Mouse (Mus musculus): ENCODE data around the gene Sdhb.

Sdhb gene

DNA sequence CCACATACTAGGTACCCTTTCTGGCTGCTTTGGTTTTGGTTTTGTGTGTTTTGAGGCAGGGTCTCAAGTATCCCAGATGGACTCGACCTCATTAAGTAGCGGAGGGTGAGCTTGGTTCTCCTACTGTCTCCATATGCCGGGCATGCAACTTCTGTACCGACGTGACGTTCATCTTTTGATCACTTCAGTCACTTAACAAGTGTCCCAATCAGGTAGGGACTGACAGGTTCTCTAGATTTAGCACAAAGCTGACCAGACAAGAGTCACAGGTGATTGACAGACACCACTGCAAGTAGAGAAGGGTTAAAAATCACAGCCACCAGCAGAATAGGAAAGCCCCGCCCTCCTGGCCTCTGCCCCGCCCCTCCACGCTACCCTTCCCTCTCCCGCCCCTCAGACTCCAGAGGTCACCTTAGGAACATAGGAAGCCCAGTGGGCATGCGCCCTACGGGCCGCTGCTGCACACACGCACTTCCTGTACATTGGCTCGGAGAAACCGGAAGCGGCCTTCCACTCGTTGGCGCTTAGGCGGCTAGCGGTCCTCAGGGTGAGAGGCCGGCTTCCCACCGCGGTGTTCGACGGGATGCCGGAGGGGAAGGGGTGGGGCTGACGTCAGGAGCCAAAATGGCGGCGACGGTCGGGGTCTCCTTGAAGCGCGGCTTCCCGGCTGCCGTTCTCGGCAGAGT is at the start of gene Sdhb:
Gene Sdhb, plus strand, starts transcription at position 423 of the 686 bp plus-strand sequence.
- peak; percentile 95 to 96 for DNase-seq (ENCODE audit: low spot score in 2 of 2)

DNA sequence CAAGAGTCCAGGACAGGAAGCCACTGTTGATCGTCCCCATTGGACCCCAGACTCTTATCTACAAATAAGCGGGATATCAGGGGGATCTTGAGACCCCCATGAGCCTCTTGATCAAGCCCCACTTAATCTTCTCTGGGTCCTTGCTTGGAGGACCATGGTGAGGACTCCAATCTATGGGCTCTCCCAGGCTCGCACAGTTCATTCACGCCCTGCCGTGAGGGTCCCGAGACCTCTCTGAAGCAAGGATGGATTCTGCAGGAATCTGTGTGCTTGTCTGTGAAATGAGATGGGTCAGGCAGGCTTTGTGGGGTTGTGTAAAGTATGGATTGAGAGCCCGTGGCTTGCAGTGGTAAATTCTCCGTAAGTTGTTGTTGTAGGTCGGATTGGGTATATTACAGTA is 49.6 kb upstream of the Sdhb start:
- peak in 1 of 2 experiments; percentile 51 for DNase-seq (ENCODE audit: low spot score in 2 of 2)

DNA sequence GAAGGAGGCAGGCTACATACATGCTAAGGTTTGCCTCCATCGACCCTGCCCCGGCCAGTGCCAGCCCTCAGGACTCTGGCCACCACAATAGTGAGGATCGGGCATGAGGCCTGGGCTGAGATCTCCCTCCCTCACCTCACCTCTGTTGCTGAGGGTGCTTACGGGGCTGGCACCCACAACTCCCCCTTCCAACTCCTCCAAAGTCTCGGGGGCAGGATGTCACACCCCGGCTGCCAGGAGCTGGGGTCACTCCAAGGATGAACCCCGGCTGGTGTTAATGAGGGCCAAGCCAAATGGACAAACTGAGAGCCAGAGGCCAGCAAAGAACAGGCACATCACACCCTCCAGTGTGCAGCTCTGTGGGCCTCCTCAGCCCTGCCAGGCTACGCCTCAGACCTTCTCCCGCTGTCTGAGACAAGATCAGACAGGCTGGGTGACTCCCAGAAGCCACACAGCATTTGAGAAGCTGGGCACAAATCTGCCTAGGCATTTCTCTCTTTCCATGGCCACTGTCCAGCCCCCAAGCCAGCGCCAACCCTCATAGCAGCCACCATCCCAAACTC is 48.7 kb upstream of the Sdhb start:
- peak in 1 of 2 experiments; percentile 54 for DNase-seq (ENCODE audit: low spot score in 2 of 2)

DNA sequence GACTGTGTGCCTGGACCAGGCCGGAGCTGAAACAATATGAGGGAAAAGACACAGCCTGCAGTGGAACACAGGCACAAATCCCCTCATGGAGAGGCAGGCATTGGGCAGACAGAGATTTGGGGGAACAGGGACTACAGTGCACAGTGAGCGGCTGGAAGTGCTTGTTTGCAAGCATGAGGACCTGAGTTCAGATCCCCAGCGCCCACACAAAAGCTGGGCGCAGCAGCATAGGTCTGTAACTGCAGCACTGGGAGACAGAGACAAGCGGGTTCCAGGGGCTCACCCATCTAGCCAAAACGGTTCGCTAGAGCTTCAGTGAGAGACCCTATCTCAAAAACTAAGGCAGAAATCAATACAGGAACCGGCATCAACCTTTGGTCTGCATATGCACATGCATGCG is 47.4 kb upstream of the Sdhb start:
- DNase-seq (ENCODE audit: low spot score in 2 of 2) = peak in 1 of 2 experiments; percentile 54

DNA sequence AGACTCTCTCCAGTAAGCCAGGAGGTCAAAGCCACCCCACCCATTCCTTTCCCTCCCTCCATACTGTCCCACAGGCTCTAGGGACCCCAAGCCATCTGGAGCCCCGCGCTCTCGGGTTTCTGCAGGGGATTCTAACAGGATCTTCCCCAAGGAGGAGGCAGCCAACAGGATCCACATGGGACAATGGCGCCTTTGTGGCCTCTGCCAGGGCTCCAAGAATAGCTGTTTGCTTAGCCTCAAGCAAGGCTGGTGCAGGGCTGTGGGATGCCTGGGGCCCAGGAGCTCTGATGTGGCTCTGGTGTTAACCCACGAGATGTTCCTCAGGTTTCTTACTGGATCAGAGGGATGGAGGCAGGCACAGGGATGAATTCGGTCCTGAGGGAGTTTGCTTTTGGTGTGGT is 46.3 kb upstream of the Sdhb start:
- DNase-seq (ENCODE audit: low spot score in 2 of 2) = peak in 1 of 2 experiments; percentile 53

DNA sequence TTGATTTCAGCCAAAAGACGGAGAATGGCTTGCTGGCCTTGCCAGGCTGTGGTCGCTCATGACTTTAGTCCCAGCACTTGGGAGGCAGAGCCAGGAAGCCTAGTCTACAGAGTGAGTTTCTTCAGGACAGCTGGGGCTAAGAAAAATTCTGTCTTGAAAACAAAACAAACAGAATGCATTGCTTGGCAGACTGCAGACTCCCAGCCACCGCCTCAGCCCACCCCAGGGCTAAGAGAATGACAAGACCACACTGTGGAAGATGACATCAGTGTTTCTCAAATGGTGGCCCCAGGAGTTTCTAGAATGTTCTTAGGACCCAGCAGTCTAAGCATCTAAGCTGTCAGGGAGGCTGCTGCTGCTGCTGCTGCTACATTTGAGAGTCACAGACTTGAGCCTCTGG is 45.8 kb upstream of the Sdhb start:
- DNase-seq (ENCODE audit: low spot score in 2 of 2) = no peak

DNA sequence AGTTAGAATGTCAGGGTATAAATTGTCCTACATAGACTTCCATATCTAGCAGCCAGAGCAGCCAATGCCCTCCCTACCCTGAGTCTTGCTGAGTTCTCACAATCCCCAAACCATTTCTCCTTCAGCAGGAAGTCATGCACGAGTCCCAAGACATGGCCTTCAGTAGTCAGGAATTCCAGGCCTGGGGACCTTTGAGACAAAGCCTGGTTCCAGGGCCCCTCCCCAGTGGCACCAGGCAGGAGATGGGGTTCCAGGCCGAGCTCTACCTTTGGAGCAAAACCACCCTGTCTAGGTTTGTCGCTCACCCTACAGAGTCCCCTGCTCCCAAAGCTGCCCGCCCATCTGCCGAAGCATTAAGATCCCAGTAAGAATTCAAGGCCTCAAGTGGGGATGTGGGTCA is 44.7 kb upstream of the Sdhb start:
- peak in 1 of 2 experiments; percentile 50 for DNase-seq (ENCODE audit: low spot score in 2 of 2)

DNA sequence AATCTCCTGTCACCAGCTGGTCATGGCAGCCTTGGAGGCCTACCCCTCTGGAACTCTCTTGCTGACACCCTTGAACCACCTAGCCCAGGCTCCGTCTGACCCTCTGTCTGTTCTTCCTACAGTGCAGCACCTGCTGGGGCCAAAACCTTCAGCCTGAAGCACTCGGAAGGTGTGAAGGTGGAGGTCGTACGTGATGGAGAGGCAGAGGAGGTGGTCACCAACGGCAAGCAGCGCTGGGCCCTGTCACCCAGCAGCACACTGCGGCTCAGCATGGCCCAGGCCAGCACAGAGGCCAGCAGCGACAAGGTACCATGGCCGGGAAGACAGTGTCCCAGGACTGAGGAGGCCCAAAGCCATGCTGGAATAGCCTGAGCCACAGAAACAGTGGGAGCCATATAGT is 43.6 kb upstream of the Sdhb start:
- peak in 1 of 2 experiments; percentile 50 for DNase-seq (ENCODE audit: low spot score in 2 of 2)

DNA sequence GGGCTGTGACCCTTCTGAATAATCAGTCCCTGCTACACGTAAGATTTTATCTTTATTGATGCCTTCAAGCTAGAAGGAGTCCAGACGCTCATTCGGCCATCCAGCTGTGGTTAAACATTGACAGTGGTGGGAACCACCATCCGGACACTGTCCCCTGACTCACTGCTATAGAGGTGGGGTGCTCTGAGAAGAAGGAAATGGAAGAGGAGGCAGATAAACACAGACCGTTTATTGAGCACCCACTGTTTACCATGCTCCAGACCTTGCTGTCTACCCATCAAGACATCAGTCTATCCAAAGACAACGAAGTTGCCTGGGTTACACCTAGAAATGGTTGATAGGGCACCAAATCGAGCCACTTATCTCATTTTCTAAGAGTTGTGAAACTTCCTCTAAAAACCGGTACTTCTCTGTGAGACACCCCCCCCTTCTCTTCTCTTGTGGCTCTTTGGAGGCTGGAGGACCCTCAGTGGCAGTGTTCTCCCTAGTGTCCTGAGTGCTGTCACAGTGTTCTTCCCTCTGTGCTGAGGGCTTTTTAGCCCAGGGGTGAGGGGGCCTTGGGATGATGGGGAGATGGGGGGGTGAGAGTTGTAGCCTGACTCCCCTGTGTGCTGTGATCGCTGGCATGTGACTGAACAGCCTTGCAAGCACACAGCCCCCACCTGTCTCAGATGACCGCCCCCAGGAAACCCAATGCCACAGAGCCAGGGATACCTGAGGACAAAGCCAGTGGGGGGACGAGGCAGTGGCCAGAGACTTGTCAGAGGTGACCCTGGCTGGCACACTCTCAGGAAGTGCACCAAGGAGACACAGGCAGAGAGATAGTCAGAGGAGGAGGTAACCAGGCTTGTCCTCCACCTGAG is 40.8 kb upstream of the Sdhb start:
- DNase-seq (ENCODE audit: low spot score in 2 of 2) = no peak

DNA sequence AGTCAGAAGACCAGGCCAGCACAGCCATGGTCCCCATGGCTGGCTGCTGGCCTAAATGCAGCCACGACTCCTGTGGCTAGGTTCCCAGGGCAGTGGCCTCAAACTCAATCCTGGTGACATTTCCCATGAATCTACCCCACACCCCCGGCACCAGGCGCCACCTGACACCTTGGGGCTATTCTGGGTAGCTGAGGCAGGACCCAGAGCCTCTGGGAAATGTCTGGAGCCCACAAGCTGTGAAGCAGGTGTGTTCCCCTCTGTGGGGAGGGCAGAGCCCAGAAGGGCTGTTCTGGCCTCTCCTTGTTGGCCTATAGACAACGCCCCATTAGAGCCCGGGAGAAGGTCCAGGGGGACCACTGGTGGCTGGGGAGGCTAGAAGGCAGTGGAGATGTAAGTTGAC is 38.5 kb upstream of the Sdhb start:
- DNase-seq (ENCODE audit: low spot score in 2 of 2) = no peak

DNA sequence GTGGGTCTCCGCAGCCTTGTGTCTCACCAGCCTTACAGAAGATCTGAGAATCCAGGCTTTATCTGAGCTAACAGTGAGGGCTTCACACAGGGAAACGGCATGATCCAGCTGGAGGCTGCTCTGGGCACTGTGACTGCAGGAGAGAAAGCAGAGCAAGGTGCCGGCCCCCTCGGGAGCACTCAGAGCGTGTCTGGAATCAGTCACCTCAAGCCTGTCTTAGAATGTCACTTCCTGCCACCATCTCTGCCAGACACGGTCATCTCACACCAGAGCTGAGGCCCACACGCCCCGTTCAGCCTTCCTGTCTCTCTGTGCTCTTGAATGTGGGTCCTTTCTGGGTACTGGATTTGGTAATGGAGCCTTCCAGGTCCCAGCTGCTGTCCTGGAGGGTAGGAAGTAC is 35.4 kb upstream of the Sdhb start:
- DNase-seq (ENCODE audit: low spot score in 2 of 2) = no peak

DNA sequence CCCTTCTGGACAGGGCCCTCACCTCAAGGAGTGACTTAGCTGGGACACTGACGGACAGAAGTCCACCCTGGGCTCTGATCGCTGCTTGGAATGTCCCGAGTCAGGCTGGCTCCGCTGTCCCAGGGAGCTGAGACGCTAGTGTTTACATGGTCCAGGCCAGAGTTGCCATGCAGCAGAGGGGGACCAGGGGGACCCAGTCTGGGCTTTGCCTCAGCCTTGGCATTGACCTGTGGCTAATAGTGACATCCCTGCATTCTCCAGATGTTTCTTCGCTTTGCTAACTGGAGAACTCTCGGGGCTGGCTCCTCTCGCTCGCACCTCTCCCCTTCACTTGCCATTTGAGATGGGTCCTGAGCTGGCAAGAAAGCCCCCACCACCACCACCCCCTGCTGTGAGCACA is 32.7 kb upstream of the Sdhb start:
- DNase-seq (ENCODE audit: low spot score in 2 of 2) = no peak

DNA sequence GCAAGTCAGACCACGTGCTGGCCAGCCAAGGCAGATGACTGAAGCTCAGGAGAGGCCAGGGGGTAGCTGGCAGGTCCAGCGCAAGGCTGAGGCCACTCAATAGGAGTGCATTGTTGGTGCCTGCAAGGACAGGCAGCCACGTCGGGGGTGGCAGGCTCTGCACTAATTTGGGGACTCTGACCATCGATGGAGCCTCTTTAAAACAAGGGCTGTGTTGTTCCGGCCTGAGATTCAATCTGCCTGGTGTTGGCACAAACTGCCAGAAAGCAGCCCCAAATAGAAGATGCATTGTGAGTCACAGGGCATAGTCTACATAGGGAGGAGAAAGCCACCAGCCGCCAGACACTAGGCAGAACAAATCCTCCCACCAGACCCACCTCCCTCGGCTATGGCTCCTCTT is 31.3 kb upstream of the Sdhb start:
- DNase-seq (ENCODE audit: low spot score in 2 of 2) = no peak

DNA sequence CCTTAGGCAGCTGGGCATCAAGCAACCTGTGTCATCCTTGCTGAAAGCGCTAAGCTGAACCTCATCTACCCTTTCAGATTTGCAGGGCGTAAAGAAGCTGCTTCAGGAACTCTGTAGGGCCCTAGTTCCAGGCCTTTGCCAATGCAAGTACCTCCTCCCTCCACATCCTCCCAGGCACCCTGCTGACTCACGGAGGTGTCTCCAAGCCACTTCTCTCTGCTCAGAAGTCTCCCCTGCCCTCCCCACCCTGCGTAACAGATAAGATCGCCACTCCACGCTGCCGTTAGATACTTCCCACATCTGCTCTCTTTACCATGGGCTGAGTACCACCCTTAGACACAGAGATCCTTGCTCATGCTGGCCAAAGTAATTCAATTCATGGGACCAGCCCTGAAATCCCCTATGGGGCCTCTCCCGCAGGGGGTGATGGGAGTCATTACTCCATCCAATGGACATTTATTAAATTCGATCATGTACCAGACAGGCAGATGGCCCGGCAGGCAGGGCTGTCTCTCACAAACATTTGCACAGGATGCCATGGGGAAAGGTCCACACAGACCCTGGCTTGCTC is 30.0 kb upstream of the Sdhb start:
- no peak for DNase-seq (ENCODE audit: low spot score in 2 of 2)

DNA sequence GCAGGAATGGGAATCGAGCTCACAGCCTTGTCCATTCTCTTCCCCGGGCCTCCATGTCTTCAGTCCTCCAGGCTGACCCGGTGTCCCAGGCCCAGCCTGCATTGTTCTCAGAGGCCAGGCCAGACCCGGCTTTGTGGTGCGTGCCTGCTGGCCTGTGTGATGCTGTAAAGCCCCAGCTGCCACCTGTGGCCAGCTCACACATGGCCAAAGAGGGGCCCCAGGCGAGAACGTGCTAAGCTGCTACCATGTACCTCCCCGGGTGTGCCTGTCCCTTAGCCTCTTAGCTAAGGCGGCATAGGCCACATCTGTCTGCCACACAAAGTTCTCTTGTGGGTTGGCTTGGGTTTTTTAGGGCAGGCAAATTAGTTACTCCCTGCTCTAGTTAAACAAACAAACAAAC is 25.4 kb upstream of the Sdhb start:
- DNase-seq (ENCODE audit: low spot score in 2 of 2) = no peak

DNA sequence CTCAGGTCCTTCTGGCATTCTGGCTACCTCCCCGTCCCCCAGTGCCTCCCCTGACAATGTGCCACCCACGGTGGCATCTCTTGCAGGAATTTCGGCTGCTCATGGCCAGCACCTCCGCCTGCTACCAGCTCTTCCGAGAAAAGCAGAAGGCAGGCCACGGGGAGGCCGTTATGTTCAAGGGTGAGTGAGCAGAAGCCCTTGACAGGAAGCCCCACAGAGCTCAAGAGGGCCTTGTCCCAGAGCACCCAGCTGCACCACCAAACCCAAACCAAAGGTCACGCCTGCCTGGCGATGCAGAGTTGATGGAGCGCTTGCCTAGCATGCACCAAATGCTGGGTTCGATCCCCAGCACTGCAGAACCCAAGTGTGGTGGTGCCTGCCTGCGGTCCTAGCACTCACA is 16.6 kb upstream of the Sdhb start:
- DNase-seq (ENCODE audit: low spot score in 2 of 2) = no peak

DNA sequence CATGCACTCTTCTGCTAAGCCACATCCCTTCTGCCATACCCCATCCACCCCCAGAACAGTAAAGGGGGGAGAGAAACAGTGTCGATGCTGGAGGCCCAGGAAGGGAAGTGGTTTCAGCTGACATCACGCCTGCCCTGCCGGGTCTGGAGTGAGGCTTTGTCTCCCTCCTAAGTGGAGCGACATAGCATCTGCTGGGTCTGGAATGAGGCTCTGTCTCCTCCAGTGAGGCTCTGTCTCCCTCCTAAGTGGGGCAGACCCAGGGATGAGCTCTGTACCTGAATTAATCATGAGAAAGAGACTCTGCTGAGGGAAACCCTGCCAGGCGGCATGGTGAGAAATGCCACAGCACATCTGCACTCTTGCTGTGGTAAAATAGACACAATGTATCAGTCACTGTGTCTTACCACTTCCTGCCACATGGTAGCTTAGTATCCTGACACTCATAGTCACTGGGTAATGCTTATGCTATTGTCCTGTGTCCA is 16.0 kb upstream of the Sdhb start:
- DNase-seq (ENCODE audit: low spot score in 2 of 2) = no peak

DNA sequence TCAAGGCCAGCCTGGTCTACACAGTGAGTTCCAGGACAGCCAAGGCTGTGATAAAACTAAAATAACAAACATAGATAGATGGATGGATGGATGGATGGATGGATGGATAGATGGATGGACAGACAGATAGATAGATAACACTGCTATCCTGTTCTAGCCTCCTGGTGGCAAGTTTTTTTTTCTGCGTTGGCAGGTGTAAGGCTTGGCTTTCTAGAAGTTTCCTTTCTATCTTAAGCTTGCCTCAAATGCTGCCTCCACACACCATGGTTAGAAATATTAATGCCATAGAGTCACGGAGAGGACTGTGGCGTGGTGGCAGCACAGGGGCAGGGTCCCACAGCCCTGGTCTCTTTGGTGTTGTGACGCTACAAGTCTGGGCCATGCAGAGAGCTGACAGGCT is 15.4 kb upstream of the Sdhb start:
- no peak for DNase-seq (ENCODE audit: low spot score in 2 of 2)

DNA sequence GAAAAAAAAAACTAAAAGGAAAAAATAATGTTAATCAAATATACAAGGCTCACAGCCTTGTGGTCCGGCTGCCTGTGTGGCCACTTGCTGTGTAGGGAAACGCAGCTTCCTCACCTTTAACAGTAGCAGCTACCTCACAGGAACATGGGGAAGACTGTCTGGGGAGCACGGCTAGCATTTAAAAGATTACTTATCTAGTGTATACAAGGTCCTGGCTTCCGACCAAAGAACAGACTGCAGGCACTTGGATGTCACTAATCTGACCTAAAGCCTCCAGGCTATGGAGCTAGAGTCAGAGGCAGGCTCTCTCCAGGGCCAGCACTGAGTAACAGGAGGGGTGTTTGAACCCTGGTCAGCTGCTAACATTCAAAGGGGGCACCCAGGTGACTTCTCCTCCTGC is 15.0 kb upstream of the Sdhb start:
- no peak for DNase-seq (ENCODE audit: low spot score in 2 of 2)

DNA sequence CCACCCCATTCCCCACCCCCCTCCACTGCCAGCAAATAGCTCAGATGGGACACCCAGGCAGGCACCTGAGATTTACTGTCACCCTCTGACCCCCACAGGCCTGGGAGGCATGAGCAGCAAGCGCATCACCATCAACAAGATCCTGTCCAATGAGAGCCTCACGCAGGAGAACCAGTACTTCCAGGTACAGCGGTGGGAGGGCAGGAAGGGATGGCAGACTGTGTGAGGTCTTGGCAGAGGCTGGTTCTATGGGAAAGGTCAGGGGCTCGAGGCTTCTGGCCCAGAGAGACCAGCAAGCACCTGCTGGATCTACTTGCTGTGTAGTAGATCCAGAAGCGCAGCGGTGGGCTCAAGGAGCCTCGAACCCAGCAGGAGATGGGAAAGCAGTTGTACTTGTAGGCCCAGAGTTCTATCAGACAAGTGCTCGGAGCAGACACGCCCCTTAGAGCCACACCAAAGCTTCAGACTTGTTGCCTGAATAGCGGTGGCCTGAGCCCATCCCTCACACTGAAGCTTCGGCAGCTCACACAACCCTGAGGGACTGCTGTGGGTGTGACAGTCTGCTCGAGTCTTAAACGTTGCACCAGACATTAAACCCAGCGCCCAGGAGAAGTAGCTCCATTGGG is 14.3 kb upstream of the Sdhb start:
- DNase-seq (ENCODE audit: low spot score in 2 of 2) = no peak

DNA sequence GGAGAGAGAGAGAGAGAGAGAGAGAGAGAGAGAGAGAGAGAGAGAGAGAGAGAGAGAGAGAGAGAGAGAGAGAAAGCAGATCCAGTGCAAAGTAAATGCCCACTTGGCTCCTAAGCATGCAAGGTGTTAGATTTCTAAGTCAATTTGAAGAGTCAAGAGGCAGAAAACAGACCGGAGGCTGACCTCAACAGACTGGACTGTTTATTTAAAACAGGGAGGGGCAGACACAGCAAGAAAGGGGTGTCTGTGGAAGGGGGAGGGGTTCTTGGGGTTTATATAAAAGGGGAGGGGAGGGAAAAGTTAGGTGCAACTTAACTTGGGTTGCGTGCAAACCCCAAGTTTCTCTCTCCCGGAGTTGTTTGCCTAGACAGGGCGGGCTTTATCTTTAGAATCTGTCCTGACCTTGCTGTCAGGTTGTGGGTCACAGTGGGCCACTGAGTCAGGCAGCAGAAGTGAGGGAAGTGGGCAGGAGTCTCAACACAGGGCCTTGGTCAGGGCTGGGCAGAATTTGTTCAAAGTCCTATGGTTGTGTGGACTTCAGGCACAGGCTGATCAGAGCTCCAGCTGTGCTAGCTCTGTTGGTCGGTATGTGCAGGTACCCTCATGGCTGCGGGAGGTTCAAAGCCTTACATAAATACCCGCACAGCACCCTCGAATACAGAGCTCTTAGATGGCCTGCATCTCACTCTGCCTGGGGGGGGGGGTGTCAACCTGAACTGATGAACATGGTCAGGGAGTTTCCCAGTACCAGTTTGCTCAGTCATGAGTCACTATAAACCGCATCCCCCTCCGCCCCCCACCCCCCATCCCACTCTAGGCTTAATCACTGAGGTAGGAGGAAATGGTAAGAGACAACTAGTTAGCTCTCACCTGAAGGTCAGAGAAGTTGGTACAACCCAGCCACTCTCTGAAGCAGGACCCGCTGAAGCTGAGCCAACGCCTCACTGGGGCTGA is 13.2 kb upstream of the Sdhb start:
- no peak for DNase-seq (ENCODE audit: low spot score in 2 of 2)

Measured in urinary bladder, postnatal 4 days (tissue).